Mouse (Mus musculus) embryonic facial prominence, embryonic 13.5 days (tissue): ENCODE measurements around the gene 2310033P09Rik. TPM values are rescaled to one million over a fixed set of nuclear protein-coding genes. Genes with fewer than 3 reads are reported as not detected.
"Not testable (repeated sequence)": the region's sequence is repeated elsewhere in the genome, so short reads cannot be mapped to it uniquely, and the experiment has no call there.

Experiments
- ATAC-seq: fragments of 200-750 bp; cut with Nextera tagmentation; 2 replicates; pipeline ENCODE4 v1.8.0; 2017; ENCODE audit warnings: low read depth; ENCODE audit not compliant: insufficient number of reproducible peaks, insufficient read depth, low FRiP score, low TSS enrichment
- H3K27ac ChIP-seq: fragments of 300-500 bp; sonication (generic); 2 replicates; pipeline ENCODE4 v1.5.1; 2015; ENCODE audit warnings: moderate library complexity, mild to moderate bottlenecking, inconsistent platforms
- H3K27me3 ChIP-seq: fragments of 300-500 bp; sonication (generic); 2 replicates; pipeline ENCODE4 v1.6.1; 2015; ENCODE audit warnings: mild to moderate bottlenecking, inconsistent platforms
- H3K36me3 ChIP-seq: fragments of 300-500 bp; sonication (generic); 2 replicates; pipeline ENCODE4 v1.6.1; 2015; ENCODE audit warnings: mild to moderate bottlenecking, inconsistent platforms
- H3K4me1 ChIP-seq: fragments of 300-500 bp; sonication (generic); 2 replicates; pipeline ENCODE4 v1.6.1; 2015; ENCODE audit warnings: inconsistent platforms
- H3K4me2 ChIP-seq: fragments of 300-500 bp; sonication (generic); 2 replicates; pipeline ENCODE4 v1.6.1; 2015; ENCODE audit warnings: moderate library complexity, mild to moderate bottlenecking, inconsistent platforms
- H3K4me3 ChIP-seq: fragments of 300-500 bp; sonication (generic); 2 replicates; pipeline ENCODE4 v1.5.1; 2015; ENCODE audit warnings: mild to moderate bottlenecking, inconsistent platforms
- H3K9ac ChIP-seq: fragments of 300-500 bp; sonication (generic); 2 replicates; pipeline ENCODE4 v1.6.1; 2015; ENCODE audit warnings: mild to moderate bottlenecking, inconsistent platforms
- H3K9me3 ChIP-seq: fragments of 300-500 bp; sonication (generic); 2 replicates; pipeline ENCODE4 v1.6.1; 2016; ENCODE audit warnings: inconsistent platforms
- WGBS: fragments of 180-500 bp; shearing (Covaris S2); methylation state at CpG from one replicate; pipeline ENCODE4 v1.1.7; 2015; ENCODE audit warnings: mixed read lengths; 5-methylcytosine and 5-hydroxymethylcytosine counted together
- polyA plus RNA-seq: library from polyadenylated mRNA; unstranded; fragments of >200 nt; fragmentation: Nextera tagmentation; extraction: Ambion mirVana; gene quantifications from 2 replicates; pipeline ENCODE4 v1.2.1, GENCODE M21; 2015

2310033P09Rik gene
- polyA plus RNA-seq, 1 experiment from 2014 or later, result 45.5 TPM

- Histone ChIP-seq H3K27ac (peak within 1 kb of the TSS; percentile 81), H3K4me3 (peak within 1 kb of the TSS; percentile 86), H3K4me1 (peaks cover 13% of the 10 kb centered on the region), H3K27me3 (no peaks in the 10 kb centered on the region), H3K4me2 (peak within 1 kb of the TSS; percentile 83), H3K36me3 (peaks cover 47% of the 10 kb centered on the region), H3K9me3 (no peaks in the 10 kb centered on the region), H3K9ac (peak within 1 kb of the TSS; percentile 87)
- peak; percentile 79 for ATAC-seq
- under 1% methylated on average over 63 of the region's 63 CpGs for WGBS
Observed at GRCm38 (mm10) chr11:59202081-59202995, 5.8 kb upstream of the 2310033P09Rik start, which contains the start of gene Mrpl55. Mrpl55 (plus strand) TSS chr11:59202486.

GRCm38 (mm10) chr11:59209003-59209441 lies 901 bp downstream of the 2310033P09Rik start:
- peak overlapping the region; percentile 95 for H3K27ac ChIP-seq

GRCm38 (mm10) chr11:59209580-59209979 lies 1.5 kb downstream of the 2310033P09Rik start:
- peak overlapping the region; percentile 78 for H3K4me2 ChIP-seq
- peak overlapping the region; percentile 92 for H3K4me3 ChIP-seq
- 70% methylated on average over 5 of the region's 5 CpGs for WGBS
- H3K9me3 ChIP-seq, result no peaks in the 10 kb centered on the region
- H3K4me1 ChIP-seq, result peaks cover 18% of the 10 kb centered on the region
- no peak overlapping the region for H3K27ac ChIP-seq
- no peaks in the 10 kb centered on the region for H3K27me3 ChIP-seq
- peaks cover 66% of the 10 kb centered on the region for H3K36me3 ChIP-seq
- no peak for ATAC-seq
- H3K9ac ChIP-seq, result peak overlapping the region; percentile 90; the same call in 1 of the 2 replicates

More at GRCm38 (mm10) chr11:59209003-59209441, 901 bp downstream of the 2310033P09Rik start:
- Histone ChIP-seq H3K9ac (peak overlapping the region; percentile 90), H3K36me3 (peaks cover 68% of the 10 kb centered on the region), H3K9me3 (no peaks in the 10 kb centered on the region), H3K4me2 (peak overlapping the region; percentile 78), H3K27me3 (no peaks in the 10 kb centered on the region), H3K4me1 (peaks cover 18% of the 10 kb centered on the region), H3K4me3 (peak overlapping the region; percentile 92)
- ATAC-seq, result 0 out of 2 replicates have a peak, but pooled peaks have one; percentile 21
- 9% methylated on average over 18 of the region's 18 CpGs for WGBS

GRCm38 (mm10) chr11:59210020-59210419 lies 1.9 kb downstream of the 2310033P09Rik start:
- peaks cover 66% of the 10 kb centered on the region for H3K36me3 ChIP-seq
- no peak overlapping the region for H3K9ac ChIP-seq
- no peaks in the 10 kb centered on the region for H3K9me3 ChIP-seq
- no peaks in the 10 kb centered on the region for H3K27me3 ChIP-seq
- peak overlapping the region; percentile 78; the same call in 1 of the 2 replicates for H3K4me2 ChIP-seq
- 86% methylated on average over 4 of the region's 4 CpGs for WGBS
- H3K4me3 ChIP-seq, result no peak overlapping the region
- H3K4me1 ChIP-seq, result peaks cover 18% of the 10 kb centered on the region
- no peak overlapping the region for H3K27ac ChIP-seq
- no peak for ATAC-seq

- H3K27ac ChIP-seq, H3K9me3 ChIP-seq, ATAC-seq, H3K27me3 ChIP-seq, H3K4me2 ChIP-seq, H3K4me3 ChIP-seq, H3K9ac ChIP-seq: not testable (repeated sequence)
- Histone ChIP-seq H3K36me3 (peaks cover 56% of the 10 kb centered on the region), H3K4me1 (peaks cover 18% of the 10 kb centered on the region)
- 90% methylated on average over 9 of the region's 9 CpGs for WGBS
Observed at GRCm38 (mm10) chr11:59211561-59211960, 3.4 kb downstream of the 2310033P09Rik start.

- WGBS, result 75% methylated on average over 12 of the region's 12 CpGs
- ATAC-seq, H3K9me3 ChIP-seq, H3K27me3 ChIP-seq, H3K4me2 ChIP-seq, H3K4me3 ChIP-seq, H3K27ac ChIP-seq, H3K9ac ChIP-seq: not testable (repeated sequence)
- Histone ChIP-seq H3K36me3 (peaks cover 54% of the 10 kb centered on the region), H3K4me1 (peaks cover 23% of the 10 kb centered on the region)
Observed at GRCm38 (mm10) chr11:59212320-59212719, 4.2 kb downstream of the 2310033P09Rik start.

- H3K27me3 ChIP-seq, result no peaks in the 10 kb centered on the region
- no peak overlapping the region for H3K9ac ChIP-seq
- no peak overlapping the region for H3K27ac ChIP-seq
- peaks cover 28% of the 10 kb centered on the region for H3K4me1 ChIP-seq
- H3K4me2 ChIP-seq, result no peak overlapping the region
- 90% methylated on average over 12 of the region's 12 CpGs for WGBS
- no peak for ATAC-seq
- no peak overlapping the region for H3K4me3 ChIP-seq
- H3K36me3 ChIP-seq, result peaks cover 59% of the 10 kb centered on the region
- H3K9me3 ChIP-seq, result no peaks in the 10 kb centered on the region
Observed at GRCm38 (mm10) chr11:59212892-59213494, 4.9 kb downstream of the 2310033P09Rik start.

GRCm38 (mm10) chr11:59216955-59217354 lies 8.8 kb downstream of the 2310033P09Rik start:
- H3K9ac ChIP-seq, result no peak overlapping the region
- H3K27me3 ChIP-seq, result no peaks in the 10 kb centered on the region
- 89% methylated on average over 3 of the region's 3 CpGs for WGBS
- peaks cover 57% of the 10 kb centered on the region for H3K36me3 ChIP-seq
- peaks cover 32% of the 10 kb centered on the region for H3K4me1 ChIP-seq
- no peak for ATAC-seq
- no peak overlapping the region for H3K4me3 ChIP-seq
- no peak overlapping the region for H3K4me2 ChIP-seq
- no peak overlapping the region for H3K27ac ChIP-seq
- no peaks in the 10 kb centered on the region for H3K9me3 ChIP-seq

- Histone ChIP-seq H3K4me3 (no peak overlapping the region), H3K9me3 (no peaks in the 10 kb centered on the region), H3K4me1 (peaks cover 45% of the 10 kb centered on the region), H3K9ac (no peak overlapping the region), H3K27ac (peak overlapping the region; percentile 53; the same call in 1 of the 2 replicates), H3K36me3 (peaks cover 48% of the 10 kb centered on the region), H3K27me3 (no peaks in the 10 kb centered on the region), H3K4me2 (peak overlapping the region; percentile 26)
- no peak for ATAC-seq
- WGBS, result 62% methylated on average over 4 of the region's 4 CpGs
Observed at GRCm38 (mm10) chr11:59218389-59218998, 10.4 kb downstream of the 2310033P09Rik start.

- peaks cover 51% of the 10 kb centered on the region for H3K4me1 ChIP-seq
- 0 out of 2 replicates have a peak overlapping the region, but pooled peaks have one; percentile 26 for H3K4me2 ChIP-seq
- peak overlapping the region; percentile 53; the same call in 1 of the 2 replicates for H3K27ac ChIP-seq
- H3K27me3 ChIP-seq, result no peaks in the 10 kb centered on the region
- H3K4me3 ChIP-seq, result no peak overlapping the region
- H3K9me3 ChIP-seq, result no peaks in the 10 kb centered on the region
- peaks cover 51% of the 10 kb centered on the region for H3K36me3 ChIP-seq
- no peak for ATAC-seq
- no peak overlapping the region for H3K9ac ChIP-seq
Observed at GRCm38 (mm10) chr11:59219064-59219463, 10.9 kb downstream of the 2310033P09Rik start.

- ATAC-seq, result no peak
- Histone ChIP-seq H3K27me3 (no peaks in the 10 kb centered on the region), H3K36me3 (peaks cover 38% of the 10 kb centered on the region), H3K9me3 (no peaks in the 10 kb centered on the region), H3K4me3 (no peak overlapping the region), H3K9ac (no peak overlapping the region; the same call in 1 of the 2 replicates), H3K4me2 (no peak overlapping the region), H3K4me1 (peaks cover 74% of the 10 kb centered on the region), H3K27ac (no peak overlapping the region)
Observed at GRCm38 (mm10) chr11:59221604-59222003, 13.5 kb downstream of the 2310033P09Rik start.
